Mouse (Mus musculus): ENCODE measurements at regions not wholly inside any gene's neighbourhood (a gene's known extent, or its start where the extent isn't known, plus 50 kb on each side); places are given as distances from the start of the nearest gene placed in this dataset.

DNA sequence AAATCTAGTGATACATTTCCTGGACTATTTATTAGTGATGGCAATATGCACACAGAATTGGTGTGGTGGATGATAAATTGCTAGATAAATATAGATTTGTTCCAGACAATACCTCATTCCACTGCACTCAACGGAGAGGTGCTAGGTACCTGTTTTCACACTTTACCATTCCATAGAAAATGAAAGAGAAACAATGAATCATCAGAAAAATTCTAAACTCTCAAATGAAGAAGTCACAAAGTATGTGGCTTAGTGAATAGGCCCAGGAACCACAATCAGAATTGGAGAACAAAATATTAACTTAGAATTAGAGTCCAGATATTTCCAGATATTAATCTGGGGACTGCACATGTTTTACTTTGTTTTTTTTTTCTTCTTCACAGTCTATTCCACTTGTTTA, 101.4 kb downstream of the Alx1 start:
- TF ChIP-seq POLR2A (IDR thresholded peaks at IDR 0.05; ENCODE audit: borderline replicate concordance, low read depth, low read length) (no peak), CTCF (IDR thresholded peaks at IDR 0.05; ENCODE audit: low read depth, low read length) (no peak)

Measured in bone marrow macrophage, adult 2 months (primary cell).